Mouse (Mus musculus): ENCODE measurements at regions not wholly inside any gene's neighbourhood (a gene's known extent, or its start where the extent isn't known, plus 50 kb on each side); places are given as distances from the start of the nearest gene placed in this dataset.

- intact Hi-C loops (cut with DNase I) = no loop called here
- no peak for DNase-seq (ENCODE audit: low spot score in 2 of 2)
Observed at GRCm38 (mm10) chr12:10567881-10568280, 177.3 kb downstream of the Rdh14 start.

GRCm38 (mm10) chr12:10571643-10572377 is 181.2 kb downstream of the Rdh14 start:
- intact Hi-C loops (cut with DNase I) = no loop called here
- peak; percentile 11 to 17 for DNase-seq (ENCODE audit: low spot score in 2 of 2)

GRCm38 (mm10) chr12:10572378-10572650 is 181.7 kb downstream of the Rdh14 start:
- intact Hi-C loops (cut with DNase I) = no loop called here
- peak in 1 of 2 experiments; percentile 2 for DNase-seq (ENCODE audit: low spot score in 2 of 2)

- DNase-seq (ENCODE audit: low spot score in 2 of 2) = no peak
- intact Hi-C loops (cut with DNase I) = no loop called here
Observed at GRCm38 (mm10) chr12:10573381-10573780, 182.8 kb downstream of the Rdh14 start.

GRCm38 (mm10) chr12:10582840-10583614 is 192.5 kb downstream of the Rdh14 start:
- intact Hi-C loops (cut with DNase I) = no loop called here
- no peak for DNase-seq (ENCODE audit: low spot score in 2 of 2)

- intact Hi-C loops (cut with DNase I) = no loop called here
- no peak for DNase-seq (ENCODE audit: low spot score in 2 of 2)
Observed at GRCm38 (mm10) chr12:10584026-10584425, 193.5 kb downstream of the Rdh14 start.

GRCm38 (mm10) chr12:10589537-10589936 is 199.0 kb downstream of the Rdh14 start:
- intact Hi-C loops (cut with DNase I) = loop anchor here (1.0 kb wide), 1 partner anchor 1537 kb away; no protein-coding TSS in a partner anchor
- peak; percentile 84 to 85 for DNase-seq (ENCODE audit: low spot score in 2 of 2)

GRCm38 (mm10) chr12:10597976-10598746 is 207.6 kb downstream of the Rdh14 start:
- intact Hi-C loops (cut with DNase I) = loop anchor here (1.0 kb wide), 1 partner anchor 580 kb away; no protein-coding TSS in a partner anchor

GRCm38 (mm10) chr12:10600111-10600510 is 209.5 kb downstream of the Rdh14 start:
- no peak for DNase-seq (ENCODE audit: low spot score in 2 of 2)
- intact Hi-C loops (cut with DNase I) = no loop called here

More at GRCm38 (mm10) chr12:10597976-10598746, 207.6 kb downstream of the Rdh14 start:
- DNase-seq (ENCODE audit: low spot score in 2 of 2) = peak; percentile 52 to 74

GRCm38 (mm10) chr12:10618319-10618718 is 227.7 kb downstream of the Rdh14 start:
- intact Hi-C loops (cut with DNase I) = no loop called here
- DNase-seq (ENCODE audit: low spot score in 2 of 2) = no peak

GRCm38 (mm10) chr12:10620541-10620940 is 230.0 kb downstream of the Rdh14 start:
- intact Hi-C loops (cut with DNase I) = no loop called here
- DNase-seq (ENCODE audit: low spot score in 2 of 2) = no peak

GRCm38 (mm10) chr12:10638591-10638990 is 248.0 kb downstream of the Rdh14 start:
- intact Hi-C loops (cut with DNase I) = no loop called here
- no peak for DNase-seq (ENCODE audit: low spot score in 2 of 2)

GRCm38 (mm10) chr12:10654466-10655184 is 264.1 kb downstream of the Rdh14 start:
- intact Hi-C loops (cut with DNase I) = no loop called here
- peak; percentile 3 to 10 for DNase-seq (ENCODE audit: low spot score in 2 of 2)

- intact Hi-C loops (cut with DNase I) = no loop called here
- DNase-seq (ENCODE audit: low spot score in 2 of 2) = no peak
Observed at GRCm38 (mm10) chr12:10655185-10655544, 264.6 kb downstream of the Rdh14 start.

GRCm38 (mm10) chr12:10658826-10659225 is 268.3 kb downstream of the Rdh14 start:
- intact Hi-C loops (cut with DNase I) = no loop called here
- no peak for DNase-seq (ENCODE audit: low spot score in 2 of 2)

GRCm38 (mm10) chr12:10686747-10687146 is 296.2 kb downstream of the Rdh14 start:
- intact Hi-C loops (cut with DNase I) = no loop called here
- no peak for DNase-seq (ENCODE audit: low spot score in 2 of 2)
